Mouse (Mus musculus) Muller cell, postnatal 12 days (primary cell): ENCODE measurements around the gene Map7d1.

Experiments
- DNase-seq: peaks from one replicate; pipeline ENCODE4 v3.0.0-alpha.2; 2015; ENCODE audit errors: inconsistent ontology term

The Map7d1 gene

GRCm38 (mm10) chr4:126256131-126256791 is at the start of gene Map7d1:
Map7d1 (minus strand) TSS chr4:126256343.
- DNase-seq = peak; percentile 95

DNA sequence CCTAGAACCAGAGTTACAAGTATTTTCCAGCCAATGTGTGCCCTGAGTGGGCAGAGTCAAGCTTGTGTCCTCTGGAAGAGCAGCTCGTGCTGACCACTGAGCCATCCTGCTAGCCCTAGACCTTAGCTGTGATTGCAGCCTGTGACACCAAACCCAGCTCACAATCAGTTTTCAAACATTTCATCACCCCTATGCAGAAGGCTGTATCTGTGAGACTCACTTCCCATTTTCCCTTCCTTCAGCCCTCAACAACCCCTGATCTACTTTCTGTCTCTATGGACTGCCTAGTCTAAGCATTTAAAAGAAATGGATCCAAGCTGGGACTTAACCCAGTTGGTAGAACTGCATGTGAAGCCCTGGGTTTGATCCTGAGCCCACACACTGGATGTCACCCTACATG is 49.3 kb upstream of the Map7d1 start:
- no peak for DNase-seq

- no peak for DNase-seq
Observed at GRCm38 (mm10) chr4:126303877-126304276, 47.7 kb upstream of the Map7d1 start.

GRCm38 (mm10) chr4:126301584-126302309 is 45.6 kb upstream of the Map7d1 start:
- peak; percentile 26 for DNase-seq

DNA sequence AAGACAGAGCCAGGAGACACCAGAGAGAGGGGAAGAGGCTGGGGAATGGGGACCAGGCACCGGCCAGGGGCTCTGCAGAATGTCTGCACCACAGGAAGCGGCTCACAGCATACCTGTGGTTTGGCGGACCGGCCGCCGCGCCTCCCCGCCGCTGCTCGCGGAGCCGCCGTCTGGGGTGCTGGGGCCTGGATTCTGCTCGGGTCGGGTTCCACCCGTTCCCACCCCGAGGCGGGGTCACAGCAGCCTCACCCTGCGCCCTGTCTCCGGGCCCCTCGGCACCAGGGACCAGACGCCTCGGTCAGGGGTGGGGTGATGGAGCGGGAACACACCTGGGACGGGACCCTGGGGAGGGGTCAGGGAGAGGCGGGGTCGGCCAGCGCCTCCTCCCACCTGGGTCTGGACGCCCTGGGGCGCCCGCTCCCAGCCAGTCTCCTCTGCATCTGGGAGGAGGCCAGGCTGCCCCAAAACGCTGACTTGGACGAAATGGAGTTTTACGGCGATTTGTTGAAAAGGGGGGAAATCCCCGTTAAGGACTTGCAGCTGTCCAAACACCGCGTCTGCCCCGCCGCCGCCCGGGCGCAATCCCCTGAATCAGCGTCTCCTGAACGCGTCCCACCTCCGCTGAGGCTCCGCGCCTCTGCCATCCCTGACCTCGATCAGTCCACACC is 44.9 kb upstream of the Map7d1 start:
- peak; percentile 76 for DNase-seq

GRCm38 (mm10) chr4:126296617-126297101 is 40.5 kb upstream of the Map7d1 start:
- DNase-seq = peak; percentile 82

- DNase-seq = no peak
Observed at GRCm38 (mm10) chr4:126295937-126296336, 39.8 kb upstream of the Map7d1 start.

DNA sequence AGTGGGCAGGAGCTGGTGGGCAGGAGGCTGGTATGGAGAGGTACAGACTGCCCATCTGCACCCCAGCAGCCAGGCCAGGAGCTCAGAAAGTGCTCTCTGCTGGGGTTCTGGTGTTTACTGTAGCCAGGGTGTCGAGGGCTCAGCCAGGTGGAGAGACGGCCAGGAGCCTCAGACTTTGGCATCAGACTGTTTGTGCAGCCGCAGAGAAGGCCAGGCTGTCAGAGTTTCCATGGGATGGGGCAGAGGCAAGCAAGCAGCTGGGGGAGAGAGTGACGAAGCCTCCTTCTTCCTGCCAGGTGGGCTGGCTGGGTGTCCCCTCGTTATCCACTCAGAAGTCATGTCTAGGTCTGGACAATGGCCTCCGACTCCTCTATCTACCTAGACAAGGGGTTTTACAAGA is 39.0 kb upstream of the Map7d1 start:
- DNase-seq = no peak

- DNase-seq = peak; percentile 75
Observed at GRCm38 (mm10) chr4:126291196-126291595, 35.1 kb upstream of the Map7d1 start.

- no peak for DNase-seq
Observed at GRCm38 (mm10) chr4:126290314-126290713, 34.2 kb upstream of the Map7d1 start.

DNA sequence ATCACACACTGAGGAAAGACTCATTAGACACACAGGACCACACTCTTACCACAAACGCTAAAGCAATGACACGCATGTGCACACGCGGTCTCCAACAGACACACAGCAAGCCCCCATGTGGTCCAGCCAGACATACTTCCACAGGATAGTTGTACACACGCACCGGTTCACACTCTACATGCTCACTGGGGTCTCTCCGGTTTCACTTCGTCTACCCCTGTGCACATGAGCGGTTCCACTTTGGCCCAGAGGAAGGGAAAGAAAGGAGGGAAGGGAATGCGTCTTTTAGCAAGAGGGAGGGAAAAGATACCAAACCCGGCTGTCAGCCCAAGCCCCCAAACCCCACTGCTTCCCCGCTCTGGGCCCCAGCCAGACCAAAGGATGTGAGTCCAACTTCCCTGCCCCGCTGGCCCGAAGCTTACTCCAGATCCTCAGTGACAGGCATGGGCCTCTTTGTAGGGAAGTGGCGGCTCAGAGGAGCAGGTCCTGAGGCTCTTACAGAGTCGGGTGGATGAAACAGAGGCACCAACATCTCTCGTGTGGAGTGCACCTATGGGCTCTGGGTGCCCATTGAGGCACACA is 32.0 kb upstream of the Map7d1 start:
- DNase-seq = no peak

DNA sequence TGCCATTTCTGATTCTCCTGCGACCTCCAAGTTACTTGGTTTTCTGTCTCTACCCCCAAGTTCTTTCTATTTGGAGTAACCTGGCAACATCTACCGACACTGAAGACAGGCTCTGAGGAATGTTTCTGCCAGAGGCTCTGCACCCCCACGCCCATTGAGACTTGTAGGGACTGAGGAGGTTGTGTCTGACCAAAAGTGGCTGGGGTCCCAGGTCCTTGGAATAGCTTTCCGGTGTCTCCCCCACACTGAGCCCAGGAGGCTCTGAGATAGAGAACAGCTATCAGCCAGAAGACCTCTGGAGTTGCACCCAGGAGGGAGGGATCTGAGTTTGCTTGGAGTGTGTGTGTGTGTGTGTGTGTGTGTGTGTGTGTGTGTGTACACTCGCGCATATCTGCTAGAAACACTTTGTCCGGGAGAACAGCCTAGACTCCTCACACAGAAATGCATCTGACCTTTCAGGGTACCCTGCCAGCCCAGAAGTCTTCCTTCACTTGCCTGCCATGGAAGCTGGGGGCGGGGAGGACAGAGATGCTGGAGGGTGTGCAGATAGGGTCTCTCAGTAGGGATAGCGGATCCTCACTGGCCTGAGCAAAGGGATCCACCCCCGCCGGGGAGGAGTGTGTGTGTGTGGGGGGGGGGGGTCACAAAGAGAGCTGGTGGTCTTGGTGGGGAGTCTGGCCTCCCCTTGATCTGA is 31.3 kb upstream of the Map7d1 start:
- DNase-seq = no peak

GRCm38 (mm10) chr4:126286492-126286891 is 30.3 kb upstream of the Map7d1 start, which contains the start of gene Col8a2:
Col8a2 (plus strand) TSS chr4:126286793.
- peak; percentile 30 for DNase-seq

- no peak for DNase-seq
Observed at GRCm38 (mm10) chr4:126283582-126283981, 27.4 kb upstream of the Map7d1 start.

DNA sequence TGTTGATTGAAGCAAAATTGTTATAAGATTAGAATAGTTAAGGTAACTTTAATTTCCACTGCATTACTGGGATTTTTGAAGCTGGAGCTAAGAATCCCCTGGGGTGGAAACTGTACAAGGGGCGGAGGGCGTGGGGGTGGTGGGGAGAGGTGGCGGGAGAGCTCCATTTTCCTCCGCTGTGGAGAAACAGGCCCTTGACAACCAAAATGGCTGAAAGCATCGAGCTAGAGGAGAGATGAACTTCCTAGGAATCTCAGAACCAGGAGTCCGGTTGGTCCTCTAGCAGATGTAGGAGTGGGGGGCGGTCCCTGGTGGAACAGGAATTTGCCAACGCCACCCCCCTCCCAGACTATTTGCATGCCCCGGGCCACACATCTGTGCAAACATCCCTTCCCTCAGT is 25.6 kb upstream of the Map7d1 start:
- DNase-seq = no peak

DNA sequence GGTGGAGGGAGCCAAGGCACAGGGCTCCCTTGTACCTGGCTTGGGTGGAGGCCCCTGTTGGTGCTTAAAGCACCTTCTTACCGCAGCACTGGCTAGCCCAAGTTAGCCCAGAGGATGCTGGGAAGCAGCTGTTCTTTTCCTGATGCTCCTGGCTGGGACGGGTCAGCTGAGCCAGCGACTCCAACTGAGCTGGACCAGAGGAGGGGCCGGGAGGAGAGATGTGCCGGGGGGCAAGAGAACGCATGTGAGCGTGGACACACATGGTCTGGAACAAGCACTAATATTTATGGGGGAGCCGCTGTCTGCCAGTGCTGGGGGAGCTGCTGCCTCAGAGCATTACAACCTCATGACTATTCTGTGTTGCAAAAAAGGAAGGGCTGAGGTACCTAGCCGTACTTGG is 22.8 kb upstream of the Map7d1 start:
- DNase-seq = no peak

DNA sequence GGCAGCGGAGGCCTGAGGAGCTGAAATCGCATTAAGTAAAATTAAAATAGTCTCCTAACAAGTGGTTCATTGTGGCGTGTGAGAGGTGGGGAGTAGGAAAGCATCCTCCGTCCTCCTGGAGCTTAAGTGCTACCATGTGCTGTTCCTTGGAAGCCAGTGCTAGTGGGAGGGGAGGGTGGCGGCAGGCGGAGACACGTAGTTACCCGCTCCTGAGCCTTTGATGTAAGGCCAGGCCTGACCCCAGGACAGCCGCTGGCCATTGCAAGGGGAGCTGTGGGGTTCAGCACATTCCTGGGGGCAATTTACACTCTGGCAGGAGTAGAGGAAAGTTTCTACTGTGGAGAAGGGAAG is 22.4 kb upstream of the Map7d1 start:
- no peak for DNase-seq

DNA sequence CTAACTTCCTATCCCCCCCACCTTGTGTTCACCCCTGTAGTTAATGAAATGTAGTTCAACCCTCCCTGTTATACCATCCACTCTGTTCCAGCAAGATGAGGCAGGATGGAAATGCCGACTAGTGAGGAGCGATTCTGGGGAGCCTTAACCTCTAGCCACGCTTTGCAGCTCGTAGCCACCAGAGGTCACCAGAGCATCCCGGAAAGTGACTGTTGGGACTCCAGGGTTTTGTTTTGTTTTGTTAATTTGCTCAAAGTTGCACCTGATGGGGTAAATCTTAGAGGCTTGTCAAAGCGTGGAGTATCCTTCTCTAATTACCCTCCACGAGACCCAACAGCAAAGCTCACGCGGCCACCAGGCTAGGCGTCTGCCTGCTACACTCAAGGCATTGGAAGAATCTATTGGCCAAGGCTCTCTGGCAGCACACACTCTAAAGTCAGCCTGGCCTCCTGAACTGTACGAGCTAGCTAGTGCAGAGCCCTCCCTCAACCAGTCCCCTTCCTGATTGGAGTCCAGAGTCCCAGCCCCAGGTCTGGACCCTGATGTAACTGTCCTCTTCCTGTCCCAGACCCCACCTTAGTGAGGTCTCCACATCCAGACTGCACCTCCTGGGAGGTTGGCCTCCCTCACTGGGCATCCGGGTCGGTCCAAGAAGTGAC is 21.9 kb upstream of the Map7d1 start:
- peak; percentile 60 for DNase-seq

DNA sequence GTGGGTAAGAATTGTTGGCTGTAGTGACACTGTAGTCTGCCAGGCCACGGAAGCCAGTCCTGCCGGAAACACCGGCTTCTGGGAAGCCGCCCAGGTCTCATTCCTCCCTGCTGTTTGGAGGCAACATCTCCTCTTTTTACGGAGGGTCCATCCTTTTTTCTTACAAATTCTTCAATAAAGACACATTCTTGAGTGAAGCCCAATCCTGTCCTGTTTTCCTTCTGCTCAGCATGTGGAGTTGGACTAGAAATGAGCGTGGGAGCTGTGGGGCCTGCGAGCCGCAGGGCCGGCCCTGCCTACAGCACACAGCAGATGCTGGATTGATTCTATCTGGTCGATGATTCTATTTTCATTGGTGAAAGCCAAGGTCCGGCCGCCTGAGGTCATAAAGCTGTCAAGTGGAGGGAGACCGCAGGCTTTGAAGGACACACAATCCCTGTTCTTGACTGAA is 19.6 kb upstream of the Map7d1 start:
- peak; percentile 53 for DNase-seq

DNA sequence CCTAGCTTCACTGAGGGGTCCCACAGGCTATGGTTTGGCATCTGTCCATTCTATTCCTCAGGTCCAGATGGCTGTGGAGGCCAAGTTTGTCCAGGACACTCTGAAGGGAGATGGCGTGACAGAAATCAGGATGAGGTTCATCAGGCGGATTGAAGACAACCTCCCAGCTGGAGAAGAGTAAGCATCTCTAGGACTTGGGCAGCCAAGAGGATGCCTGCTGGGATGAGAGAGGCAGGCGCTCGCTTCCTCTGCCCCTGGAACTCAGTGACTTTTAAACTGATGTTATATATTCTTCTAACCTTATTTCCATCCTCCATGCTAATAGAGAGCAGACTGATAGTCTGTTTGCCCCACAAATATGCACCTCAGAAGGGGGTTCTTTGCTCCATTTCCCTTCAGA is 18.9 kb upstream of the Map7d1 start:
- DNase-seq = no peak

DNA sequence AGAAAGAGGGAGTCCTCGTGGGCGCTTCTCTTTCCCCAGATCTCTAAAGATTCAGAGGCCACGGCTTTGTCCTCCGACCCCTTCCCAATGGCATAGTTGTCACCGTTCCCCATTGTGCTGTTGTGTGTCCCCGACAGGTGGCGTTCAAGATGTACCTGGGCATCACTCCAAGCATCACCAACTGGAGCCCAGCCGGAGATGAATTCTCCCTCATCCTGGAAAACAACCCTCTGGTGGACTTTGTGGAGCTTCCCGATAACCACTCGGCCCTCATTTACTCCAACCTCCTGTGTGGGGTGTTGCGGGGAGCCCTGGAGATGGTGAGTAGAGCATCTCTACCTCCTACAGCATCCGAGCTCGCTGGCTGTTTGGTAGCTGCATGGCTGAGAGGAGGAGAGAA is 17.6 kb upstream of the Map7d1 start:
- DNase-seq = no peak
